11 mouse cellular contexts compared by ENCODE assay signal in genomic region chr6:80786282-80786681, GRCm38 (mm10).
DNase-seq lines count a peak whose midpoint lies in the region; ATAC-seq and TF ChIP-seq lines count a peak whose summit lies in the region.
"Had no signal": no experiment of that assay in that cellular context is flagged by ENCODE, and none has a peak within 500 bp of the region (broad histone marks: within the 10 kb centered on the region; RNA-seq: fewer than 3 reads in every experiment).

No protein-coding gene starts in this region.

- TF ChIP-seq CTCF in heart, postnatal 0 days (IDR thresholded peaks at IDR 0.05; ENCODE audit: low read depth), result 0 out of 2 replicates have a peak, but pooled peaks have one; percentile 8
- TF ChIP-seq CTCF in midbrain, postnatal 0 days (IDR thresholded peaks at IDR 0.05), result peak; percentile 37
- peak; percentile 52; the same call in 1 of the 2 replicates for TF ChIP-seq CTCF in brain, embryonic 14.5 days (IDR thresholded peaks at IDR 0.05; ENCODE audit: borderline replicate concordance, extremely low read depth, insufficient read depth, insufficient read length)

- TF ChIP-seq EP300 in heart, postnatal 0 days (IDR thresholded peaks at IDR 0.05; ENCODE audit: low read depth), result no peak

- no peaks in the 10 kb centered on the region for H3K27me3 ChIP-seq in heart, postnatal 0 days (ENCODE audit: control insufficient read depth, insufficient read depth, low read length)
- H3K27me3 ChIP-seq in midbrain, postnatal 0 days (ENCODE audit: insufficient read depth, low read length), result no peaks in the 10 kb centered on the region
- H3K27me3 ChIP-seq in midbrain, embryonic 10.5 days (ENCODE audit: low read depth, poor library complexity, severe bottlenecking), result no peaks in the 10 kb centered on the region
- H3K27me3 ChIP-seq: liver, embryonic 15.5 days had no signal

- H3K9ac ChIP-seq in heart, postnatal 0 days (replicated peaks; ENCODE audit: low read depth, low read length), result no peak overlapping the region
- no peak overlapping the region for H3K9ac ChIP-seq in midbrain, postnatal 0 days (replicated peaks; ENCODE audit: low read length, poor library complexity, severe bottlenecking)
- H3K9ac ChIP-seq: liver, embryonic 15.5 days had no signal

- TF ChIP-seq POLR2A in brain, embryonic 14.5 days (IDR thresholded peaks at IDR 0.05; ENCODE audit: borderline replicate concordance, extremely low read depth, insufficient read depth, insufficient read length, poor library complexity, severe bottlenecking), result no peak

- no peak overlapping the region for H3K4me2 ChIP-seq in heart, postnatal 0 days (ENCODE audit: low read depth, low read length)
- H3K4me2 ChIP-seq in midbrain, postnatal 0 days (ENCODE audit: low read depth, low read length, poor library complexity, severe bottlenecking), result no peak overlapping the region
- H3K4me2 ChIP-seq: liver, embryonic 15.5 days had no signal

- no peak for DNase-seq in heart, postnatal 0 days (ENCODE audit: low spot score)
- no peak for DNase-seq in heart, postnatal 10 days
- no peak for DNase-seq in midbrain, postnatal 0 days (ENCODE audit: low spot score)
- DNase-seq in midbrain, embryonic 10.5 days (ENCODE audit: low spot score), result no peak
- DNase-seq in brain, embryonic 14.5 days (ENCODE audit: low read depth), result peak; percentile 44
- DNase-seq in retina, embryonic 14.5 days (ENCODE audit: low spot score), result peak; percentile 24
- DNase-seq in spleen, postnatal 14 days (ENCODE audit: low spot score in 2 of 2), result no peak
- no peak for DNase-seq in layer of hippocampus, adult 9-10 months (ENCODE audit: low spot score)
- DNase-seq: cerebellum, adult 11 months had no signal

- H3K27ac ChIP-seq in heart, postnatal 0 days (ENCODE audit: low read depth), result no peak overlapping the region
- H3K27ac ChIP-seq in midbrain, postnatal 0 days (ENCODE audit: low read depth, low read length), result no peak overlapping the region
- no peak overlapping the region for H3K27ac ChIP-seq in midbrain, embryonic 10.5 days (replicated peaks)
- H3K27ac ChIP-seq: liver, embryonic 15.5 days had no signal

- H3K4me1 ChIP-seq in heart, postnatal 0 days (ENCODE audit: control insufficient read depth, insufficient read depth), result no peaks in the 10 kb centered on the region
- H3K4me1 ChIP-seq in midbrain, postnatal 0 days (ENCODE audit: insufficient read depth, low read length), result no peaks in the 10 kb centered on the region
- H3K4me1 ChIP-seq in midbrain, embryonic 10.5 days, result no peaks in the 10 kb centered on the region
- H3K4me1 ChIP-seq: liver, embryonic 15.5 days had no signal

- intact Hi-C loops in heart, postnatal 10 days (cut with DNase I), result no loop called here

- no peak for ATAC-seq in heart, postnatal 0 days (ENCODE audit: insufficient read depth, low read depth)
- ATAC-seq in midbrain, postnatal 0 days (ENCODE audit: low FRiP score), result no peak
- ATAC-seq: intestine, embryonic 16.5 days had no signal

- no peaks in the 10 kb centered on the region for H3K9me3 ChIP-seq in heart, postnatal 0 days (replicated peaks; ENCODE audit: control insufficient read depth, low read length)
- H3K9me3 ChIP-seq in midbrain, postnatal 0 days (ENCODE audit: low read length), result no peaks in the 10 kb centered on the region
- no peaks in the 10 kb centered on the region for H3K9me3 ChIP-seq in midbrain, embryonic 10.5 days (replicated peaks)
- H3K9me3 ChIP-seq: liver, embryonic 15.5 days had no signal

- H3K4me3 ChIP-seq in heart, postnatal 0 days (ENCODE audit: low read depth, low read length), result no peak overlapping the region
- H3K4me3 ChIP-seq in midbrain, postnatal 0 days (ENCODE audit: low read depth, low read length), result no peak overlapping the region
- no peak overlapping the region for H3K4me3 ChIP-seq in midbrain, embryonic 10.5 days
- H3K4me3 ChIP-seq: liver, embryonic 15.5 days had no signal

- H3K36me3 ChIP-seq in heart, postnatal 0 days (replicated peaks; ENCODE audit: control insufficient read depth, insufficient read depth, low read length), result no peaks in the 10 kb centered on the region
- no peaks in the 10 kb centered on the region for H3K36me3 ChIP-seq in midbrain, postnatal 0 days (ENCODE audit: insufficient read depth, low read length)
- no peaks in the 10 kb centered on the region for H3K36me3 ChIP-seq in midbrain, embryonic 10.5 days
- H3K36me3 ChIP-seq: liver, embryonic 15.5 days had no signal

Comparison
In these comparisons a context has a peak if more than half of its experiments do, and no peak if none do; other contexts are left out.
1. DNase-seq: peak in brain, embryonic 14.5 days (single experiment) and retina, embryonic 14.5 days (single experiment); none in heart, postnatal 0 days (single experiment), heart, postnatal 10 days (0 of 2), midbrain, postnatal 0 days (single experiment), midbrain, embryonic 10.5 days (single experiment), spleen, postnatal 14 days (0 of 2) and layer of hippocampus, adult 9-10 months (single experiment).
2. Peak in every context shown above with its lines, with median percentiles within 50 percentile points of each other: CTCF ChIP-seq.